Mouse (Mus musculus) granulocyte monocyte progenitor cell, adult 5-6 weeks (primary cell): ENCODE measurements around the gene Dnah9. TPM values are rescaled to one million over a fixed set of nuclear protein-coding genes. Genes with fewer than 3 reads are reported as not detected.

ENCODE experiments used
- ATAC-seq: replicated peaks from 2 replicates; pipeline ENCODE4 v1.8.0; 2016; ENCODE audit warnings: mild to moderate bottlenecking, moderate TSS enrichment, inconsistent platforms; ENCODE audit not compliant: poor library complexity, severe bottlenecking
- total RNA-seq, 2 experiments: library from RNA; stranded (forward) in 1 of 2; stranded (reverse) in 1 of 2; fragments of 200-712, 200-1000 nt in 1 of 2; fragments of >200 nt in 1 of 2; fragmentation: Nextera tagmentation in 1 of 2; gene quantifications; 2 replicates each; pipeline ENCODE4 v1.2.3; 2014 to 2017

The Dnah9 gene
- not detected in 2 replicates for total RNA-seq (2014; fragmentation: Nextera tagmentation)
- total RNA-seq (2017) = not detected in 2 replicates

DNA sequence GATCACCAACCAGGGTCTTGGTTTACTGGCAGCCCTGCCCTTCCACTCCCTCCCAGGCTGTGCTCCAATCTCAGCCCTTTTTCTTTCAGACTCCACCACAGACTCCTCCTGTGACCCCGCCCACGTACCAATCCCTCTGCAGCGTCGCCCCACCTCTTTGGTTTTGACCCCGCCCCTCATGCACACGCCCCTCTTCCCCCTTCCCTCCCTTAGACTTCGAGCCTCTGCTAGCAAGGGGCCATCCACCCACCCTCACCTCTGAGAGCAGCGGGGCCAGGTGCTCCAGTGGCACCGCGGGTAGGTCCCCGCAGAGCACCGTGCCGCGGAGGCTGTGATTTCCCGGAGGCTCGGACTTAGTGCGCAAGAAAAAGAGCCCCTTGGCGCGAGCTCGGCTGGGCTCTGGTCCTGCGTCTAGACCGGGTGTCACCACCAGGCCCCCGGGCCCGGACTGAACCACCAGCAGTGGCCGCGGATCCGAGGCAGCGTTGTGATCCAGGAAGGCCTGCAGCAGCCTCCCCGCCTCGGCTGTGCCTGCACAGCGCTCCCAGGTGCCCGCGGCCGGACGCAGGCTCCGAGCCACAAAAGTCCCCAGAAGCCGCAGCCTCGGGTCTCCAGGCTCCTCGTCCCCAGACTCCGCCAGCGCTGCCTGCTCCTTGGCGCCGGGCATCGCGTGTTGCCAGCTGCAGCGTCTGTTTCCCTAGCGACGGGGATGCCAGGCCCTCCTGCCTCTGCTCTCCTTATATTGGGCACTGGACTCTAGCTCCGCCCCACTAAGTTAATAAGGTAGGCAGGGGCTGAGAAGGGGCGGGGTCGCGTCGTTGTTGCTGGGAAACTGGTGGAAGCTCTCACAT lies at the start of gene Dnah9:
TSS of gene Dnah9 (minus strand) at position 751 of the 851 bp plus-strand sequence.
- 0 out of 2 replicates have a peak, but pooled peaks have one; percentile 14 for ATAC-seq

DNA sequence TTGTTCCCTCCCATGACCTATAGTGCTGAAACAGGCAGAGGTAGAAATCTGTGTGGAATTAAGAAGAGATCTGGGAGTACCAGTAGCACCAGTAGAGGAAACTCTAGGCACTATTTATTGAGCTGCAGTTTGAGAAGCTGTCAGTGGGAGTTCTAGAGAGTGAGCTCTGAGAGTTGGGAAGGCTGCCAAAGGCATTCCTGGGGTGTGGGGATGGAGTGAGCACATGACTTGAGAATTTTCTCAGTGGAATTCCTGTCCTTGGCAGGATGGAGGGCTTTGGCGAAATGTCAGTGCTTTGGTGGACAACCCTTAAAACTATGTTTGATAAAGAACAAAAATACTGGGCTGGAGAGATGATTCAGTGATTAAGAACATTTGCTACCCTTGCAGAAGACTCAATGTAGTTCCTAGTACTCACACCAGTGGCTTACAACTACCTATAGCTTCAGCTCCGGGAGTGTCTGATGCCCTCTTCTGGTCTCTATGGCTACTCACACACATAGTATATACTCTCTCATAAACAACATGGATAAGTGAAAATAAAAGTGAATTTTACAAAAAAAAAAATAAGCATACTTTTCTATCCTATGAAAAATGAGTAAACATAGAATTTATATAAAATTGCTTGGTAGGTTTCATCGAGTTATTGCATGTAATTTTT lies 20.4 kb upstream of the Dnah9 start:
- no peak for ATAC-seq

DNA sequence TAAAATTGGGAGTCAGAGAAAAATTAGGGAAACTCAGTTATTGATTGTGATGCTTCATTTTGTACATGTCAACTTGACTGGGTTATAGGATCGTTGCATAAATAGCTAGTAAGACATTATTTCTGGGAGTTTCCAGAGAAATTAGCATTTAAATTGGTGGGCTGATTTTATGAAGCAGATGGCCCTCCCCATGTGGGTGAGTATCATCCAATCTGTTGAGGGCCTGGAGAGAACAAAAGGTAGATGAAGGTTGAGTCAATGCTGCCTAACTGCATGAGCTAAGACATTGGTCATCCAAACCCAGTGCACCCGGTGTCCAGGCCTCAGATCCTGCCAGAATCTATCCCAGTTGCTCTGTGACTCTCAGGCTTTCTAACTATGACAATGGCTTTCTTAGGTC lies 19.8 kb upstream of the Dnah9 start:
- no peak for ATAC-seq

DNA sequence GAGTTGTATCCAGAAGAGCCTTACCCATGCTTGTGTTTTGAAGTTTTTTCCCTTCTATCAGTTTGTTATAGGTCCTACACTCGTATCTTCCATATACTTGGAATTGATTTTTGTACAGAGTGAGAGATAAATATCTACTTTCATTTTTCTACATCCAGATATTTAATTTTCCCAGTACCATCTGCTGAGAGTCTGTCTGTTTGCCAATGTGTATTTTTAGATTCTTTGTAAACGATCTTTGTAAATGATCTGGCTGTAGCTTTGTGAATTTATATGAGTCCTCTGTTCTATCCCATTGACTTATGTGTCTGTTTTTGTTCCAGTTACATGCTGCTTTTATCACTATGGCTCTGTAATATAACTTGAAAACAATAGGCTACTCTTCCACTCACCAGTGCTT lies 9.4 kb upstream of the Dnah9 start:
- ATAC-seq = no peak

DNA sequence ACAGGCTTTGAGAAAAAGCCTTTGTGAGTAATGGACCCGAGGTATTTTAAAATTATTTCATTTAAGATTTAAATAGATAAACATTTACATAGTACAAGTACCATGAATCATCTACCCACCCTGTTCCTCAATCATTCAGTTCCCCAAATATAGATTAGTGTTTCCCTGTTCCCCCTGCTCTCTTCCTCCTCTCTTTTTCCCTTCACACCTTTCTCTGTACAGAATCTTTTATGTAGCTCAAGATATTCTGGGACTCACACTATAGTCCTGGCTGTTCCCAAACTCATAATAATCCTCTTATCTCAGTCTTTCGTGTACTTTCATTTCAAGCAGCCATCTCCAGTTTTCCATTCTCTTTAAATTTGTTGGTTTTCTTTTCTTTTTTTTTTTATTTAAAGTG lies 4.3 kb downstream of the Dnah9 start:
- ATAC-seq = no peak

DNA sequence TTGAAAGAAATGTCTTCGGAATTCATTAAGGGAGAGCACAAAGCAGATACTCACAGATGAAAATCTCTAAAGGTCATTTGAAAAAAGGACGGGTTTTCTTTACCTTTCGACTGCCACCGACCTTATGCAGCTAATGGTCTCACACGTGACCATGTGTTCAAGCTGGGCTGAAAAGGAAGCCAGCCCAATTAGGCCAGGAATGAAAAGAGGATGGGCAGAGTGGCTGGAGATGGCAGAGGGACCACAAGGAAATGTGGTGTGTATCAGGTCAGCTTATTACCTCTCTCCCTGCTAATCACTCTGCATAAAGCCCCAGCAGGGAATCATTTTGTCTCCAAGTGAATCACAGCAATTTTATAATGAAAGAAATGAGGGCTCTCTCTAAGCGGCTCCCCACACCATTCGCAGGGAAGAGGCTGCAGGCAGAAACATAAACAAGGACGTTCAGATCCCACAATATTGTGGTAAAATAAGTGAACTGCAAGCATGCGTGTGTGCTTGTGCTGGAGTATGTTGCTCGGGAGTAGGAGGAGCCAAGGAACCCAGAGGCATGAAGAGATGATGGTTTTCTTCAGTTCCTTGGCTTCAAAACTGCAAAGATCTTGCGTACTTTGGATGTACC lies 27.6 kb downstream of the Dnah9 start:
- no peak for ATAC-seq

DNA sequence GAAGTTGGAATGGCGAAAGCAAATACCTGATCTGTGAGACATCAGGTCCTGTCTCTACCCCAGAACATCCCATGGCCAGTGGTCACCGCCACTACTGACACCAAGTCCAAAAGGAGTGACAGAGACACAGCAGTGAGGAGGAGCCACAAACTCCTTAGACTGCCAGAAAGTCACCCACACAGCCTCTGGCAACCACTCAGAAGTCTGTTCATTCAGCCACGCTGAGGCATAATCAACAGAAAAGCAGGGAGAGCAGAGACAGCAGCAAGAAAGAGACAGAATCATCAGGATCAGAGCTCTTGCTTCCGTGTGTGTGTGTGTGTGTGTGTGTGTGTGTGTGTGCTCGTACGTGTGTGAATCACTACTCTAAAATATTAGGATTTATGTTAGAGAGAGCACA lies 33.5 kb downstream of the Dnah9 start:
- ATAC-seq = no peak

DNA sequence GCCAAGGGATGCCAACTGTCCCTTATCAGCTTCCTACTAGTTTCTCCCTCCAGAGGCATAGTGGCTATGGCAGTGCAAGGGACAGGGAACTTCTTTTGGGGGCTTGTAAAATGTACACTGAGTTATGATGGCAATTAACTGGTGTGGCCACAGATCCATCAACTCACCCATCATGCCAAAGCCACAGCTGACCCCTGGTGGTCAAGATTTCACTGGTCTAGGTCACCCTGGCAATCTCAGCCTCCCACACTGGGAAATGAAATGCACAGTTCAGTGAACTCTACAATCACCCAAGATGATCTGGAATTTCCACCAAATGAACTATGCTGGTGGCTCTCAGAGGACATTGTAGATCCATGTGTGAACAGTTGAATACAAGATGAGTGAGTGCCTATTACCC lies 42.2 kb downstream of the Dnah9 start:
- ATAC-seq = no peak

DNA sequence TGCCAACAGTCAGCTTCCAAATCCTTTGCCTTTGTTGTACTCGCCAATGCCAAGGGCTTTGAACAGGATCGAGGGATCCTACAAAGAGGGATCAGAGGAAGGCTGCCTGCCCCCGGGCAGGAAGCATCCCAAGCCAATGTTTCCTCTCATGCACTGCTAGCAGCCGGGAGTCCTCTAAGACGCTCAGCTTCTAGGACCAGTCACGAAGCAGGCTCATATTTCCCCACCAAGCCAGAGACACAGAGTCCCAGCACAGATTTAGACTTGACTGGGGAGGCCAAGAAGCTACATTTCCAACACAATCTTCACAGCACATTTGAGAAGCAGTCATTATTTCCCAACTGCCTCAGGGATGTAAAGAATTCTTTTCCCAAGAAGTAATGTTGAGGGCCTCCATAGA lies 43.9 kb downstream of the Dnah9 start:
- no peak for ATAC-seq

DNA sequence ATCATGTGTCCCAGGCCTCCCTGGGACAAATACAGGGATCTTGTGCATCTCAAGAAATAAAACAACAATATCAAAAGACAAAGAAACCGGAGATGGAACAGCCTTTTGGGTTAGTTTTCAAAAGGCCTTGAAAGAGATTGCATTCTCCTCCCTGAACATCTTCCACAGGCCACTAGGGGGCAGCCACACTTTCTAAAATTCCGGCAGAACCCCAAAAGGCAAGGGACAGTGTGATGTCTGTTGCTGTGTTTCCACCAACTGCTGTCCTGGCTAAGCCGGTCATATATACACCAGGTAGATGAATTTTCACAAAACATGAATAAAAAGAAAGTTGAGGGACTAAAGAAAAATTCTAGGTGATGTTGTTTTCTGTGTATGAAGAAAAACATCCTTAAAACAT lies 46.3 kb downstream of the Dnah9 start:
- no peak; the same call in 1 of the 2 replicates for ATAC-seq

DNA sequence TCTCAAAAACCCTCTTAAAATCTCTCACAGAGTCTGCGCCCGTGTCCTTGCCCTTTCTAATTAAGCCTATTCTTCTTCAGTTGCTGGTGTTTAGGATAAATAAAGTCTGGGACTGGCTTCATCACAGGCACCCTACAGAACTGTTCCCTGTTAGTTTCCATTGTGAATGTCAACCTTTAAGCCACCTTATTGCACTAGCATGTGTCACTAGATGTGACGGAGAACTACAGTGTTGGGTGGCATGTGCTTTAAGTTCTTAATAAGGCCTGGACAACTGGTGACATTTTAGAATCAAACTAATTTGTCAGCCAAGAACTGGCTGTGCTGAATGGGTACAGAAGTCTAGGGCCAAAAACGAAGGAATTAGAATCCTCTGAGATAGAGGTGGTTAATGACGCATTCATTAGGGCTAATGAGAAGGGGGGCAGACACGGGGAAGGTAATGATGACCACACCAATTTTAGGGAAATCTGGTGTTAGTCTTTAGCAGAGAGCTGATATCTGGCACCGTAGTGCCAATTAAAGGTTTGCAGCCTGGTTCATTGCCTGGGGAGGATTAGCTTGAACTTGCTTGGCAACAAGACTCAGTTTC lies 84.6 kb downstream of the Dnah9 start:
- ATAC-seq = no peak

DNA sequence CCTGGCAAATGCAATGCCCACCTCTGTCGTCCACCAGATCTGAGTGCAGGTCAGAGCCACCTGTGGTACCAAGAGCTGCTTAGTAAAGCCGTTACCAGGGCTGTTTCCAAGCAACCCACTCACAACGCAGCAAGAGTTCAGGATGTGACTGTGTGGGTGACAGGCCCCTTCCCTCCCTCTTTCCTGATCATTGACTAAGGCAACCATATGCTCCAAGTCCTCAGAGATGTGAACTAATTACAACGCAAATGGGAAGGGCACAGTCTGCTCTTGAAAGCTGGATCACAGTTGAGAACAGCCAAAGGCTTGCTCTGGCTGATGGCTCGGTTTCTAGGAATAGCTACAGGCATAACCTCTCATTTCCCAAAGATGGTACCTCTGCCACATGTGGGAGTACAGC lies 95.4 kb downstream of the Dnah9 start:
- no peak for ATAC-seq

DNA sequence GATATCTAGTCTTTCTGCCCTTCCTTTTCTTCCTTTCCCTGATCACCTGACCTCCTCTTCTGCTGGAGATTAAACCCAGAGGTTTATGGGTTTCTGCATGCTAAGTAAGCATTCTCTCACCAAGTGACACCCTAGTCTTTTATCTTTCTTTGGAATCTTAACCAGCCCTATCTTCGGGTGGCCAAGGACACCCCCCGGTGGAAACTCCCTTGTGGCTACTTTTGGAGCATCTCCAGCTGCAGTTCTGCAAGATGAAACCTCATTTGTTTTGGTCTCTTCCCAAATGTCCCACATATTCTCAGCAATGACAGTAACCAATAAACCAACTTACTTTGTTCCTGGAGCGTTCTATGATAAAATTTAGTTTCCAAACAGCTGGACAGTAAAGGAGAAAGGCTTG lies 109.4 kb downstream of the Dnah9 start:
- no peak for ATAC-seq

DNA sequence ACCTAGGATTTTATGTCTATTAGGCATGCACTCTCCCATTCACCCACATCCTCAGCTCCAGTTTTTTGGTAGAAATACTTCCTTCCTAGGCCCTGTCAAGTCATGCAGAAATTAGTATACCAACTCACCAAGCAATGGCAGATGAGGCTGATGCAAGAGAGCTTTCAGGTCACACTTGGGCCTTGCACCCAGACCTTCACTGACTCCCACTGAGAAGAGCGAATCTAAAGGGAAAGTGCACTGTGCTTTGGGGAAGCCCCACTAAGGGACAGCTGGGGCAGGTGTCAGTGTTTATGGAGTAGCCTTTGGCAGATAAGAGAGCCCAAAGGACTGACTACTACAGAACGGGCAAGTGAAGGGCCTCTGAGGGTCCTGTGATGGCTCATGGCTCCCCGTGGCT lies 117.1 kb downstream of the Dnah9 start:
- no peak for ATAC-seq

DNA sequence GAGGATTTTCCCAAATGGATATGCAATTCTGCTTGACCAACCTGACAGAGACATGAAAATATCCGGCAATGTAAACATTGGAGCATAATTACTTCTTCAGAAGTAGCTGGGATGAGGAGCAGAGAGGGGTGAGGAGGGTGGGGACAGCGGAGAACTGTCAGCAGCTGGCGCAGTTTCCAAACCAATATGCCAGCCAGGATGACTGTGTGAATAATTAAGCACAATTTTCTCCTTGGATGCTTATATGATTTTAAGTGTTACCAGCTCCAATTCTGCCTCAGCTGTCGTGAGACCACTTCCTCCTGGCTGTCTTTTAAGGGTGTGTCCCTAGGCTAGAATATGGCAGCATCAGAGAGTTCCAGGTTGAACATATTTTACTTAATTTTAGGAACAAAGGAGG lies 119.2 kb downstream of the Dnah9 start:
- no peak for ATAC-seq

DNA sequence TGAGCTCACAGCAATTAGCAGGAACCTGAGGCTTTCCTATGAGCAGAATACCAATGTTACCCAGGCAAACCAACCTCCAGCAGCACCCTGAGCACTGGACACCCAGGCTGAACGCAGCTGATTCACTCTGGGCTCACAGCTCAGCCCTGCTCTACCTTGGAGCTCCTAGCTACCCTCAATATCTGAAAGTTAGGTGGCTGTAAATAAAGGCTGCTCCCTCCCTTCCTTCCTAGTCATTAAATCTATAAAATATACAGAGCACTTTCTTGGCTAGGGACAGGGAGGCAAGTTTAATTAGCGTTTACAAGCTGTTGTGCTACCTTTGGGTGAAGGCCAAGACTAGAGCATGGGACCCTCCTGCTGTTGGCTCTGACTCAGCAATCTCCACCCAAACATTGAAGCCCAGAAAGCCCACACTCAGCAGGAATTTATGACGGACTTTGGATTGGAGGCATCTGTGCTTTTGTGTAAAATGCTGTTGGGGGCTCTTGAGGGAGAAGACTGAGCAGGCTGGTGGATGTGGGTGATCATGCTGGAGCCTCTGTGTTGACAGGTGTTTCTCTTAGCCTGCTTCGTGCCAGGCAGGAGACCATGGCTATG lies 121.7 kb downstream of the Dnah9 start:
- ATAC-seq = no peak

DNA sequence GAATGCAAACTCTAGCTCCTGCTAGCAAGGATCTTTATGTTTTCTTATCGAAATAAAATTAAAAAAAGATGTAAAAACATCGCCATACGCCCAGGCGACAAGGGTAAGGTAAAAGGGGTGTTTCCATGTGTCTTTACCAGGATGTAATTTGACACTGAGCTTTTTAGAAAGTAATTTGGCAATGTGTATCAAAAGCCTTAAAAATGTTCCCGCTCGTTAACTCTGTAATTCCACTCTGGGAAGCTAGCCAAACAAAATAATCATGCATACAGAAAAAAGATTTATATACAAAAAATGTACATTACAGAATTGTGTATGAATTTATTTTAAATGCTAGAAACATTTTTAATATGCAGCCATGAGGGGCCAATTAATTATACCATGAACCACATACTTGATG lies 124.7 kb downstream of the Dnah9 start:
- ATAC-seq = no peak

DNA sequence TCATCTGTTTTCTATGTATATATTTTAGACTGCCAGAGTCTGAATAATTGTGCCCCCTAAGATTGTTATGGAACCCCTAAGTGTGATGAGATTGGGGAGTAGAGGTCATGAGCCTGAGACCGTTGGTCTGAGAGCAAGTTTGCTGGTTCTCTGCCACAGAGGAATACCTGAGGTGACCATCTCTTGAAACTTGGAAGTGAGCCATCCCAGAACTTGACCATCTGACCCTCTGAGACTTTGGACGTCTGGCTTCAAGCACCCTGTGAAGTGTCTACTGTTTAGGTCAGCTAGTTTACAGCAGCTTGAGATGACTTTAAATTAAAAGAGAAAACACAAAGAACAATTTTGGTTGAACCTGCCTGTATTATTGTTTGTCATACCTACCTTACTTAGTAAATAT lies 125.8 kb downstream of the Dnah9 start:
- no peak for ATAC-seq

DNA sequence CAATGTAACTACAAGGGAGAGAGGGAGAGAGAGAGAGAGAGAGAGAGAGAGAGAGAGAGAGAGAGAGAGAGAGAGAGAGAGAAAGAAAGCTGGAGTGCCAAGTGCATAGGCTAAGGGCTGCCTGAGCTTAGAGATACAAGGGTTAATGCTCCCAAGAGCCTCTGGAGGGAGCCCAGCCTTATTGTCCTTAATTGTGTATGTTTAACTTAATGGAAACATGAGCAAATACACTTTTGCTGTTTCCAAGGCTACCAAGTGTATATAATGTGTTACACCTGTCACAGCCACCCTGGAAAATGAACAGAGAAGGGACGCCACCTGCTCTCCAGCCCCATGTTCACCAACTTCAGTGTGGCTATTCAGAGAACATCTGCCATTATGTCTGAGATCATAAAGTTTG lies 142.6 kb downstream of the Dnah9 start:
- no peak for ATAC-seq

DNA sequence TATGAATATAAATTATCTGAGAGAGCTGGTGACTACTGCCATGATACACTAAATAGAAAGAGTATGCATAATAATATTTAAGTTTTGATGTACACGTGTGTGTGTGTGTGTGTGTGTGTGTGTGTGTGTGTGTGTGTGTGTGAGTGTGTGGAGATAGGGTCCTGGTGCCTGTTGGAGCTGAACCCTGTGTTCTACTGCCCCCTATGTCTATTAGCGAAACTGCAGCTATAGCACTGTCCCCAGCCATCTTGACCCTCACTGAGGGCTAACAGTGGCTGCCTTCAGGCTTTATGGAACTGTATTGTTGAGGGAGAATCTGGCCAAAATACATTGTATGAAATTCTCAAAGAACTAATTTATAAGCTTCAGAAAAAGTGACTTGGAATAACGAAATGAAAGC lies 192.5 kb downstream of the Dnah9 start:
- ATAC-seq = no peak

DNA sequence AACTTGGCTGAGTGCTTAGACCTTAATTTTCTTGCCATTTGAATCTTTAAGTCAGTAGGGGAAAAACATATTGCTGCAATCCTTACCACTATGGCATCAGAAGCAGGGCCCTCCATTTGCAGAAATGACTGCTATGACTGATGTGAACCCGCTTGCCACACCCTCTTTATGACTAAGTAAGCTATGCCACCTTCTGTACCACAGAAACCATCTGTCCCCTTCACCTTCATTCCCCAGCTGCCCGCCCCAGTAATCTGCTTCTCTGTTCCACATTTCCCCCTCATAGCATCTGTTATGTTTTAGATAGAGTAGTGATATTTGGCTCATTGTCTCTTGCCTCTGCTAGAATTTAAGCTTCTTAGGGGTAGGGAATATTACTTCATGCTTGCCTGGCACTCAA lies 237.6 kb downstream of the Dnah9 start:
- ATAC-seq = no peak
